Mouse (Mus musculus) bone marrow, adult 2 months (tissue): Measurements from ENCODE around the gene Abcg1.

Experiments used
- CTCF ChIP-seq: fragments of 200-500 bp; IDR thresholded peaks from 2 replicates; pipeline ENCODE4 v1.5.1; 2011; ENCODE audit warnings: low read length, control low read depth; ENCODE audit not compliant: control insufficient read depth, insufficient read depth
- POLR2A ChIP-seq: fragments of 200-500 bp; IDR thresholded peaks from 2 replicates; pipeline ENCODE4 v1.6.1; 2011; ENCODE audit warnings: low read depth, mild to moderate bottlenecking, control low read depth, low read length, borderline replicate concordance; ENCODE audit not compliant: control insufficient read depth

- TF ChIP-seq CTCF (no peak), POLR2A (no peak)
These were observed 79.3 kb downstream of the Abcg1 start for GRCm38 (mm10) chr17:31136821-31137220.
